Mouse (Mus musculus) intestine, embryonic 16.5 days (tissue): ENCODE results near the gene Nfasc. TPM values are rescaled to one million over a fixed set of nuclear protein-coding genes. Genes with fewer than 3 reads are reported as not detected.

Experiments
- ATAC-seq: fragments of 200-750 bp; cut with Nextera tagmentation; 2 replicates; pipeline ENCODE4 v1.8.0; 2017; ENCODE audit warnings: moderate TSS enrichment, moderate library complexity
- H3K27ac ChIP-seq: fragments of 300-500 bp; sonication (generic); 2 replicates; pipeline ENCODE4 v1.5.1; 2014; ENCODE audit warnings: mild to moderate bottlenecking, low read length
- H3K27me3 ChIP-seq: fragments of 300-500 bp; sonication (generic); replicated peaks from 2 replicates; pipeline ENCODE4 v1.6.1; 2014; ENCODE audit warnings: low read length, control low read depth, mixed read lengths; ENCODE audit not compliant: control insufficient read depth, insufficient read depth
- H3K36me3 ChIP-seq: fragments of 300-500 bp; sonication (generic); 2 replicates; pipeline ENCODE4 v1.6.1; 2014; ENCODE audit warnings: low read length, control low read depth; ENCODE audit not compliant: control insufficient read depth, insufficient read depth
- H3K4me1 ChIP-seq: fragments of 300-500 bp; sonication (generic); 2 replicates; pipeline ENCODE4 v1.6.1; 2014; ENCODE audit warnings: low read length, control low read depth, mixed read lengths; ENCODE audit not compliant: control insufficient read depth, insufficient read depth
- H3K4me2 ChIP-seq: fragments of 300-500 bp; sonication (generic); 2 replicates; pipeline ENCODE4 v1.6.1; 2014; ENCODE audit warnings: low read depth, low read length, control low read depth
- H3K4me3 ChIP-seq: fragments of 300-500 bp; sonication (generic); 2 replicates; pipeline ENCODE4 v1.5.1; 2014; ENCODE audit warnings: mild to moderate bottlenecking, low read length
- H3K9ac ChIP-seq: fragments of 300-500 bp; sonication (generic); 2 replicates; pipeline ENCODE4 v1.6.1; 2014; ENCODE audit warnings: low read depth, low read length
- H3K9me3 ChIP-seq: fragments of 300-500 bp; sonication (generic); 2 replicates; pipeline ENCODE4 v1.6.1; 2016; ENCODE audit warnings: low read length, control low read depth; ENCODE audit not compliant: control insufficient read depth
- WGBS: fragments of 180-500 bp; shearing (Covaris S2); extraction: QIAGEN DNeasy Blood & Tissue Kit; methylation state at CpG from one replicate; pipeline ENCODE4 v1.1.7; 2014; 5-methylcytosine and 5-hydroxymethylcytosine counted together
- polyA plus RNA-seq: library from polyadenylated mRNA; unstranded; fragments of >200 nt; fragmentation: Nextera tagmentation; extraction: Ambion mirVana; gene quantifications from 2 replicates; pipeline ENCODE4 v1.2.1, GENCODE M21; 2015

Gene Nfasc
- polyA plus RNA-seq, 1 experiment from 2014 or later, result 2.0 TPM

- WGBS, result 64% methylated on average over 4 of the region's 4 CpGs
- Histone ChIP-seq H3K4me2 (no peak overlapping the region), H3K27ac (no peak overlapping the region), H3K9ac (no peak overlapping the region), H3K36me3 (no peaks in the 10 kb centered on the region), H3K4me3 (no peak overlapping the region), H3K4me1 (no peaks in the 10 kb centered on the region), H3K27me3 (no peaks in the 10 kb centered on the region), H3K9me3 (no peaks in the 10 kb centered on the region)
- ATAC-seq, result no peak
Observed at GRCm38 (mm10) chr1:132585376-132585775, 156.2 kb downstream of the Nfasc start.

- no peak for ATAC-seq
- Histone ChIP-seq H3K4me1 (no peaks in the 10 kb centered on the region), H3K27ac (no peak overlapping the region), H3K27me3 (no peaks in the 10 kb centered on the region), H3K36me3 (no peaks in the 10 kb centered on the region), H3K4me3 (no peak overlapping the region), H3K4me2 (no peak overlapping the region), H3K9ac (no peak overlapping the region), H3K9me3 (no peaks in the 10 kb centered on the region)
- 70% methylated on average over 18 of the region's 18 CpGs for WGBS
Observed at GRCm38 (mm10) chr1:132582998-132583604, 158.5 kb downstream of the Nfasc start.

GRCm38 (mm10) chr1:132581845-132582839 lies 159.5 kb downstream of the Nfasc start:
- H3K4me2 ChIP-seq, result no peak overlapping the region
- H3K36me3 ChIP-seq, result no peaks in the 10 kb centered on the region
- 58% methylated on average over 14 of the region's 14 CpGs for WGBS
- H3K4me1 ChIP-seq, result no peaks in the 10 kb centered on the region
- no peak for ATAC-seq
- H3K27me3 ChIP-seq, result no peaks in the 10 kb centered on the region
- H3K9me3 ChIP-seq, result no peaks in the 10 kb centered on the region
- no peak overlapping the region for H3K9ac ChIP-seq
- no peak overlapping the region for H3K27ac ChIP-seq
- no peak overlapping the region for H3K4me3 ChIP-seq

GRCm38 (mm10) chr1:132580063-132580462 lies 161.5 kb downstream of the Nfasc start:
- Histone ChIP-seq H3K4me1 (no peaks in the 10 kb centered on the region), H3K36me3 (no peaks in the 10 kb centered on the region), H3K27me3 (no peaks in the 10 kb centered on the region), H3K9me3 (no peaks in the 10 kb centered on the region), H3K4me2 (no peak overlapping the region), H3K4me3 (no peak overlapping the region), H3K27ac (no peak overlapping the region), H3K9ac (no peak overlapping the region)
- 91% methylated on average over 7 of the region's 7 CpGs for WGBS
- no peak for ATAC-seq

- Histone ChIP-seq H3K27me3 (no peaks in the 10 kb centered on the region), H3K27ac (no peak overlapping the region), H3K4me2 (no peak overlapping the region), H3K4me1 (no peaks in the 10 kb centered on the region), H3K9me3 (no peaks in the 10 kb centered on the region), H3K9ac (no peak overlapping the region), H3K4me3 (no peak overlapping the region), H3K36me3 (no peaks in the 10 kb centered on the region)
- no peak for ATAC-seq
- WGBS, result 92% methylated on average over 8 of the region's 8 CpGs
Observed at GRCm38 (mm10) chr1:132576845-132577244, 164.8 kb downstream of the Nfasc start.

- no peak for ATAC-seq
- Histone ChIP-seq H3K4me1 (no peaks in the 10 kb centered on the region), H3K27me3 (no peaks in the 10 kb centered on the region), H3K9ac (no peak overlapping the region), H3K4me3 (no peak overlapping the region), H3K27ac (no peak overlapping the region), H3K36me3 (no peaks in the 10 kb centered on the region), H3K9me3 (no peaks in the 10 kb centered on the region), H3K4me2 (no peak overlapping the region)
- 93% methylated on average over 7 of the region's 7 CpGs for WGBS
Observed at GRCm38 (mm10) chr1:132572851-132573250, 168.7 kb downstream of the Nfasc start.

GRCm38 (mm10) chr1:132571613-132572012 lies 170.0 kb downstream of the Nfasc start:
- Histone ChIP-seq H3K27me3 (no peaks in the 10 kb centered on the region), H3K4me2 (no peak overlapping the region), H3K27ac (no peak overlapping the region), H3K9me3 (no peaks in the 10 kb centered on the region), H3K4me3 (no peak overlapping the region), H3K4me1 (no peaks in the 10 kb centered on the region), H3K36me3 (no peaks in the 10 kb centered on the region), H3K9ac (no peak overlapping the region)
- ATAC-seq, result no peak
- 92% methylated on average over 1 of the region's 1 CpGs for whole genome bisulfite sequencing

- Histone ChIP-seq H3K9me3 (no peaks in the 10 kb centered on the region), H3K4me3 (no peak overlapping the region), H3K4me2 (no peak overlapping the region), H3K27me3 (no peaks in the 10 kb centered on the region), H3K36me3 (no peaks in the 10 kb centered on the region), H3K27ac (no peak overlapping the region), H3K9ac (no peak overlapping the region), H3K4me1 (no peaks in the 10 kb centered on the region)
- 84% methylated on average over 8 of the region's 8 CpGs for WGBS
- no peak for ATAC-seq
Observed at GRCm38 (mm10) chr1:132570906-132571305, 170.7 kb downstream of the Nfasc start.

- no peak overlapping the region for H3K4me3 ChIP-seq
- no peaks in the 10 kb centered on the region for H3K27me3 ChIP-seq
- no peak overlapping the region for H3K27ac ChIP-seq
- H3K4me2 ChIP-seq, result no peak overlapping the region
- H3K36me3 ChIP-seq, result no peaks in the 10 kb centered on the region
- H3K9me3 ChIP-seq, result no peaks in the 10 kb centered on the region
- H3K4me1 ChIP-seq, result no peaks in the 10 kb centered on the region
- no peak for ATAC-seq
- 91% methylated on average over 15 of the region's 15 CpGs for WGBS
- no peak overlapping the region for H3K9ac ChIP-seq
Observed at GRCm38 (mm10) chr1:132570068-132570780, 171.4 kb downstream of the Nfasc start.
